Mouse (Mus musculus) CH12.LX (cell line): ENCODE measurements around the gene Spred2.

Experiments
- EP300 ChIP-seq: IDR thresholded peaks from 2 replicates; pipeline ENCODE4 v1.6.1; 2011; ENCODE audit warnings: low read length, improper control_type of control experiment
- ZC3H11A ChIP-seq: IDR thresholded peaks from 2 replicates; pipeline ENCODE4 v1.6.1; 2012; ENCODE audit warnings: low read depth, mild to moderate bottlenecking, inconsistent platforms, low read length, improper control_type of control experiment

DNA sequence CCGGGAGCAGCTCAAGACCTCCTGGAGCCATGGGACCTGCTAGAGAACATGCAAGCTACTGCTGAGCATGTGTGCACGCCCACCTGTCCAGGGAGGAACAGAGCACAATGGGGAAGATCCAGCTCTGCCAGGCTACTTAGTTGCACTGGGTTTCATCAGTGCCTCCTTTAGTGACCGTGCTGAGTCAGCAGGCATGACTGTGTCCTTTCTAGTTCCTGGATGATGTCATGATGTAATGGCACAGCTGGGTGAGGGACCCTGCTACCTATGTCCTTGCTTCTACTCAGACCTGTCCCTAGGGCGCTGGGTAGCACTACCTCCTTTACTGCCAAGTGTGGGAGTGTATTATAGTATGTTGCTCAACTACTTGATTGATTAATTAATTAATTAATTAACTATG, 113.6 kb downstream of the Spred2 start:
- TF ChIP-seq ZC3H11A: no peak
- TF ChIP-seq EP300: peak; percentile 67; the same call in 1 of the 2 replicates
